Mouse (Mus musculus) thymus, adult 2 months (tissue): ENCODE results near the gene Tmem189.

Experiments used
- CTCF ChIP-seq: fragments of 200-500 bp; IDR thresholded peaks from 2 replicates; pipeline ENCODE4 v1.5.1; 2012; ENCODE audit warnings: mild to moderate bottlenecking, control low read depth, low read length, moderate library complexity, borderline replicate concordance; ENCODE audit not compliant: control insufficient read depth, poor library complexity, insufficient read depth; ENCODE audit errors: extremely low read depth
- POLR2A ChIP-seq: fragments of 200-500 bp; IDR thresholded peaks from 2 replicates; pipeline ENCODE4 v1.6.1; 2012; ENCODE audit warnings: mild to moderate bottlenecking, low read length, control low read depth, moderate library complexity; ENCODE audit not compliant: control insufficient read depth, poor library complexity, insufficient read depth; ENCODE audit errors: extremely low read depth

DNA sequence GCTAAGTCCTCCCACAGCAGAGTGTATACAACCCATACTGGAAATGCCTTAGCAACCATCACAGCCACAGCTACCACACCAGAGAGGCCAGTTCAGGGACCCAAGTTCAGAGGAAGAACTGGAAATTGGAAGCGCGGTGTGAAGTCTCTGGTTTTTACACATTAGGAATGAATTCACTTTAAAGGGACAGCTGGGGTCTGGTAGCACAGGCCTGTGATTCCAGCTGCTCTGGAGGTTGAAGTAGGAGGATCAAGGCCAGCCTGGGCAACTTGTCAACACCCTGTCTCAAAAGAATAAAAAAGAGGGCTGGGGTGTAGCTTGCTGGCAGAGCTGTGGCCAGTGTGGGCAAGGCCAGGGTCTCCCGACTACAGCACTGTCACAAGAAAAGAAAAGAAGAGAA lies 3.8 kb downstream of the Tmem189 start:
- TF ChIP-seq CTCF, result no peak
- TF ChIP-seq POLR2A, result no peak
